Mouse (Mus musculus): Measurements from ENCODE around the gene Uqcc1. TPM values are rescaled to one million over a fixed set of nuclear protein-coding genes. Genes with fewer than 3 reads are reported as not detected.

Gene Uqcc1
- total and polyA plus RNA-seq, 2 experiments from 2014 or later, result 44.6 to 58.9 TPM

GRCm38 (mm10) chr2:155946499-155946898, 16.4 kb upstream of the Uqcc1 start:
- H3K27ac ChIP-seq (ENCODE audit: low read depth, low read length), result no peak overlapping the region
- no peak overlapping the region for H3K4me3 ChIP-seq (ENCODE audit: low read depth, low read length)
- DNase-seq (ENCODE audit: low spot score), result no peak
- H3K27me3 ChIP-seq (ENCODE audit: insufficient read depth, low read length), result no peaks in the 10 kb centered on the region
- ATAC-seq (ENCODE audit: low FRiP score), result no peak
- H3K4me2 ChIP-seq (ENCODE audit: low read depth, low read length, poor library complexity, severe bottlenecking), result no peak overlapping the region
- H3K9ac ChIP-seq (replicated peaks; ENCODE audit: low read length, poor library complexity, severe bottlenecking), result no peak overlapping the region
- no peak for TF ChIP-seq CTCF (IDR thresholded peaks at IDR 0.05)
- H3K4me1 ChIP-seq (ENCODE audit: insufficient read depth, low read length), result peaks cover 3% of the 10 kb centered on the region; the same call in 1 of the 2 replicates
- 6% methylated on average over 4 of the region's 4 CpGs for WGBS
- no peaks in the 10 kb centered on the region for H3K9me3 ChIP-seq (ENCODE audit: low read length)
- no peaks in the 10 kb centered on the region for H3K36me3 ChIP-seq (ENCODE audit: insufficient read depth, low read length)

GRCm38 (mm10) chr2:155946069-155946468, 16.0 kb upstream of the Uqcc1 start:
- Histone ChIP-seq H3K27ac (ENCODE audit: low read depth, low read length) (no peak overlapping the region), H3K27me3 (ENCODE audit: insufficient read depth, low read length) (no peaks in the 10 kb centered on the region), H3K9ac (replicated peaks; ENCODE audit: low read length, poor library complexity, severe bottlenecking) (no peak overlapping the region), H3K4me3 (ENCODE audit: low read depth, low read length) (no peak overlapping the region), H3K36me3 (ENCODE audit: insufficient read depth, low read length) (no peaks in the 10 kb centered on the region), H3K4me2 (ENCODE audit: low read depth, low read length, poor library complexity, severe bottlenecking) (no peak overlapping the region), H3K9me3 (ENCODE audit: low read length) (no peaks in the 10 kb centered on the region), H3K4me1 (ENCODE audit: insufficient read depth, low read length) (peaks cover 3% of the 10 kb centered on the region; the same call in 1 of the 2 replicates)
- 3% methylated on average over 7 of the region's 7 CpGs for WGBS
- DNase-seq (ENCODE audit: low spot score), result peak; percentile 78
- peak; percentile 79 for TF ChIP-seq CTCF (IDR thresholded peaks at IDR 0.05)
- ATAC-seq (ENCODE audit: low FRiP score), result no peak

DNA sequence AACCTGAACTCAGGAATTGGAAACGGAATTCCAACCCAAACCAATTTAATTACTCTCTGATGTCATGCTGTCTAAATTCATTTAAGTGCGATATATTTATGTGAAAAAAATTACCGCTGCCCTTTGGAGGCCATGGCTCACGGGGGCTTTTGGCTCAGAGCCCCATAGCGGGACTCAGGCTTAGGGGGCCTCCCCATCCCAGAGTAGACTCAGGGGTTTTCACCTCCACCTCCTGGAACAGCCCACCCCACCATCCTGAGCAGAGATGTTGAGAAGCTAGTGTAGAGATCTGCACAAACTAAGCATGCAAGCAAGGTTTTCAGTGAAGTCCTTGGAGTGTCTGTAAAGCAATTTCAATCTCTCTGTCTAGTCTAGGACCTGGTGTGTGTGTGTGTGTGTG, 15.5 kb upstream of the Uqcc1 start:
- H3K9ac ChIP-seq (replicated peaks; ENCODE audit: low read length, poor library complexity, severe bottlenecking), result no peak overlapping the region
- H3K36me3 ChIP-seq (ENCODE audit: insufficient read depth, low read length), result no peaks in the 10 kb centered on the region
- ATAC-seq (ENCODE audit: low FRiP score) (no peak), DNase-seq (ENCODE audit: low spot score) (no peak)
- no peak for TF ChIP-seq CTCF (IDR thresholded peaks at IDR 0.05)
- H3K4me2 ChIP-seq (ENCODE audit: low read depth, low read length, poor library complexity, severe bottlenecking), result no peak overlapping the region
- H3K9me3 ChIP-seq (ENCODE audit: low read length), result no peaks in the 10 kb centered on the region
- H3K27ac ChIP-seq (ENCODE audit: low read depth, low read length), result no peak overlapping the region
- no peak overlapping the region for H3K4me3 ChIP-seq (ENCODE audit: low read depth, low read length)
- peaks cover 3% of the 10 kb centered on the region; the same call in 1 of the 2 replicates for H3K4me1 ChIP-seq (ENCODE audit: insufficient read depth, low read length)
- no peaks in the 10 kb centered on the region for H3K27me3 ChIP-seq (ENCODE audit: insufficient read depth, low read length)
- WGBS, result 59% methylated on average over 5 of the region's 5 CpGs

- H3K9ac ChIP-seq (replicated peaks; ENCODE audit: low read length, poor library complexity, severe bottlenecking), result no peak within 1 kb of the TSS
Observed at GRCm38 (mm10) chr2:155945124-155945523, 15.0 kb upstream of the Uqcc1 start, which contains the start of gene Gdf5. Gene Gdf5 (minus strand): TSS chr2:155945367.

DNA sequence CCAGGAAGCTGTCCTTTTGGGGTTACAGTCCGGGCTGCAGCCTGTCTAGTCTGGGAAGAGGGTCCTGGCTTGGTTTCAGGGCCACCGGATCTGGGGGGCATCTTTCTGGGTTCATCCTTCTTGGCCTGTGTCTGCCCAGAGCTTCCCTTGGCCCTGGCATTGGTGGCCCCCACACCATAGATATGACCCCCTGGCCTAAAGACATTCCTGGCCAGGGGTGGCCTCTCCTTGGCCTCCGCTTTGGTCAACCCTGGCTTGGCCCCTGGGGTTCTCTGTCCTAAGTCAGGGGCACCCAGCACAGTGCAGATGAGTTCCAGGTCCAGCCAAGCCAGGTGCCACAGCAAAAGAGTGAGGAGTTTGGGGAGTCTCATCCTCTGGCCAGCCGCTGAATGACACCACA, 14.6 kb upstream of the Uqcc1 start:
- ATAC-seq (ENCODE audit: low FRiP score) (no peak), DNase-seq (ENCODE audit: low spot score) (no peak)
- no peak overlapping the region for H3K9ac ChIP-seq (replicated peaks; ENCODE audit: low read length, poor library complexity, severe bottlenecking)
- H3K27ac ChIP-seq (ENCODE audit: low read depth, low read length), result no peak overlapping the region
- no peaks in the 10 kb centered on the region for H3K9me3 ChIP-seq (ENCODE audit: low read length)
- H3K4me3 ChIP-seq (ENCODE audit: low read depth, low read length), result no peak overlapping the region
- H3K27me3 ChIP-seq (ENCODE audit: insufficient read depth, low read length), result no peaks in the 10 kb centered on the region
- 80% methylated on average over 4 of the region's 4 CpGs for WGBS
- H3K4me2 ChIP-seq (ENCODE audit: low read depth, low read length, poor library complexity, severe bottlenecking), result no peak overlapping the region
- TF ChIP-seq CTCF (IDR thresholded peaks at IDR 0.05), result no peak
- H3K36me3 ChIP-seq (ENCODE audit: insufficient read depth, low read length), result no peaks in the 10 kb centered on the region
- peaks cover 3% of the 10 kb centered on the region; the same call in 1 of the 2 replicates for H3K4me1 ChIP-seq (ENCODE audit: insufficient read depth, low read length)

More at GRCm38 (mm10) chr2:155945124-155945523, 15.0 kb upstream of the Uqcc1 start, which contains the start of gene Gdf5:
- Histone ChIP-seq H3K4me3 (ENCODE audit: low read depth, low read length) (no peak within 1 kb of the TSS), H3K4me2 (ENCODE audit: low read depth, low read length, poor library complexity, severe bottlenecking) (no peak within 1 kb of the TSS), H3K27ac (ENCODE audit: low read depth, low read length) (no peak within 1 kb of the TSS), H3K4me1 (ENCODE audit: insufficient read depth, low read length) (peaks cover 3% of the 10 kb centered on the region; the same call in 1 of the 2 replicates), H3K27me3 (ENCODE audit: insufficient read depth, low read length) (no peaks in the 10 kb centered on the region), H3K36me3 (ENCODE audit: insufficient read depth, low read length) (no peaks in the 10 kb centered on the region), H3K9me3 (ENCODE audit: low read length) (no peaks in the 10 kb centered on the region)
- ATAC-seq (ENCODE audit: low FRiP score) (no peak), DNase-seq (ENCODE audit: low spot score) (no peak)
- TF ChIP-seq CTCF (IDR thresholded peaks at IDR 0.05), result no peak
- 28% methylated on average over 13 of the region's 13 CpGs for WGBS

- WGBS, result 2% methylated on average over 8 of the region's 8 CpGs
- H3K9ac ChIP-seq (replicated peaks; ENCODE audit: low read length, poor library complexity, severe bottlenecking), result no peak overlapping the region
- no peak for TF ChIP-seq CTCF (IDR thresholded peaks at IDR 0.05)
Observed at GRCm38 (mm10) chr2:155943463-155943862, 13.4 kb upstream of the Uqcc1 start.

More at GRCm38 (mm10) chr2:155943463-155943862, 13.4 kb upstream of the Uqcc1 start:
- H3K9me3 ChIP-seq (ENCODE audit: low read length), result no peaks in the 10 kb centered on the region
- no peak for ATAC-seq (ENCODE audit: low FRiP score)
- no peak overlapping the region for H3K27ac ChIP-seq (ENCODE audit: low read depth, low read length)
- H3K27me3 ChIP-seq (ENCODE audit: insufficient read depth, low read length), result no peaks in the 10 kb centered on the region
- H3K4me2 ChIP-seq (ENCODE audit: low read depth, low read length, poor library complexity, severe bottlenecking), result peak overlapping the region; percentile 20; the same call in 1 of the 2 replicates
- H3K4me3 ChIP-seq (ENCODE audit: low read depth, low read length), result no peak overlapping the region
- no peak for DNase-seq (ENCODE audit: low spot score)
- H3K36me3 ChIP-seq (ENCODE audit: insufficient read depth, low read length), result no peaks in the 10 kb centered on the region
- peaks cover 3% of the 10 kb centered on the region; the same call in 1 of the 2 replicates for H3K4me1 ChIP-seq (ENCODE audit: insufficient read depth, low read length)

All from midbrain, postnatal 0 days (tissue).